Mouse (Mus musculus): ENCODE measurements around the gene Zmynd11.

Zmynd11 gene

GRCm38 (mm10) chr13:9713462-9714134 is 51.5 kb downstream of the Zmynd11 start:
- no peak for DNase-seq (ENCODE audit: low spot score in 2 of 2)

GRCm38 (mm10) chr13:9712971-9713370 is 52.2 kb downstream of the Zmynd11 start:
- no peak for DNase-seq (ENCODE audit: low spot score in 2 of 2)

- DNase-seq (ENCODE audit: low spot score in 2 of 2), result no peak
Observed at GRCm38 (mm10) chr13:9712409-9712808, 52.7 kb downstream of the Zmynd11 start.

GRCm38 (mm10) chr13:9708433-9709240 is 56.5 kb downstream of the Zmynd11 start:
- DNase-seq (ENCODE audit: low spot score in 2 of 2), result no peak

GRCm38 (mm10) chr13:9706720-9707119 is 58.4 kb downstream of the Zmynd11 start:
- no peak for DNase-seq (ENCODE audit: low spot score in 2 of 2)

GRCm38 (mm10) chr13:9702615-9703235 is 62.4 kb downstream of the Zmynd11 start:
- no peak for DNase-seq (ENCODE audit: low spot score in 2 of 2)

GRCm38 (mm10) chr13:9697340-9697739 is 67.8 kb downstream of the Zmynd11 start:
- no peak for DNase-seq (ENCODE audit: low spot score in 2 of 2)

- DNase-seq (ENCODE audit: low spot score in 2 of 2), result no peak
Observed at GRCm38 (mm10) chr13:9695809-9696208, 69.3 kb downstream of the Zmynd11 start.

- no peak for DNase-seq (ENCODE audit: low spot score in 2 of 2)
Observed at GRCm38 (mm10) chr13:9695403-9695802, 69.7 kb downstream of the Zmynd11 start.

- DNase-seq (ENCODE audit: low spot score in 2 of 2), result no peak
Observed at GRCm38 (mm10) chr13:9694651-9695050, 70.5 kb downstream of the Zmynd11 start.

GRCm38 (mm10) chr13:9692876-9693275 is 72.3 kb downstream of the Zmynd11 start:
- no peak for DNase-seq (ENCODE audit: low spot score in 2 of 2)

GRCm38 (mm10) chr13:9689366-9689765 is 75.8 kb downstream of the Zmynd11 start:
- DNase-seq (ENCODE audit: low spot score in 2 of 2), result no peak

GRCm38 (mm10) chr13:9686765-9687164 is 78.4 kb downstream of the Zmynd11 start:
- no peak for DNase-seq (ENCODE audit: low spot score in 2 of 2)

GRCm38 (mm10) chr13:9686261-9686660 is 78.9 kb downstream of the Zmynd11 start:
- no peak for DNase-seq (ENCODE audit: low spot score in 2 of 2)

- no peak for DNase-seq (ENCODE audit: low spot score in 2 of 2)
Observed at GRCm38 (mm10) chr13:9684153-9684923, 80.8 kb downstream of the Zmynd11 start.

- no peak for DNase-seq (ENCODE audit: low spot score in 2 of 2)
Observed at GRCm38 (mm10) chr13:9683280-9683679, 81.8 kb downstream of the Zmynd11 start.

- DNase-seq (ENCODE audit: low spot score in 2 of 2), result no peak
Observed at GRCm38 (mm10) chr13:9681492-9681891, 83.6 kb downstream of the Zmynd11 start.

- DNase-seq (ENCODE audit: low spot score in 2 of 2), result no peak
Observed at GRCm38 (mm10) chr13:9674126-9674525, 91.0 kb downstream of the Zmynd11 start.

GRCm38 (mm10) chr13:9669246-9669645 is 95.9 kb downstream of the Zmynd11 start:
- no peak for DNase-seq (ENCODE audit: low spot score in 2 of 2)

GRCm38 (mm10) chr13:9667954-9668496 is 97.1 kb downstream of the Zmynd11 start:
- DNase-seq (ENCODE audit: low spot score in 2 of 2), result no peak

GRCm38 (mm10) chr13:9663593-9663992 is 101.5 kb downstream of the Zmynd11 start:
- no peak for DNase-seq (ENCODE audit: low spot score in 2 of 2)

GRCm38 (mm10) chr13:9660711-9661110 is 104.4 kb downstream of the Zmynd11 start:
- no peak for DNase-seq (ENCODE audit: low spot score in 2 of 2)

Measured in frontal cortex, postnatal 10 days (tissue).